Mouse (Mus musculus) left cerebral cortex, adult 11 months (tissue): ENCODE measurements around the gene Kdm3a.

Experiments used
- DNase-seq: peaks from one replicate; pipeline ENCODE4 v3.0.0; 2022; ENCODE audit warnings: low spot score

The Kdm3a gene

DNA sequence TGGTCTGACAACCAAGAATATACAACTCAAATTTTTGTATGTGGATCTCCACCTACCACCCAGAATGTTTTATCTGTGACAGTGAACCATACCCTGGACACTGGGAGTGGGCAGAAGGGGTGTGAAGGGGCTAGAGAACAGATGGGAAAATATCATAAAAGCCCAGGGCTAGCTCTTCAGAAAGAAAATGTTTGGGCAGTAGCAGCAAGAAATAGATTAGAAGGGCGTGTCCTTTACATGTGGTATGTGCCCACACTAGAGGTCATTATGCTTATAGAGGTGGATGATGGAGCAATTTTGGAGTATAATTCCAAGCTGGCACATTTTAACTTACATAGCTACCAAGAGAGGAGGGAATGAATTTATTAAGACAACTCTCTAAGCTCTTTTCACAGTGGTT lies 57.4 kb downstream of the Kdm3a start:
- DNase-seq: no peak

DNA sequence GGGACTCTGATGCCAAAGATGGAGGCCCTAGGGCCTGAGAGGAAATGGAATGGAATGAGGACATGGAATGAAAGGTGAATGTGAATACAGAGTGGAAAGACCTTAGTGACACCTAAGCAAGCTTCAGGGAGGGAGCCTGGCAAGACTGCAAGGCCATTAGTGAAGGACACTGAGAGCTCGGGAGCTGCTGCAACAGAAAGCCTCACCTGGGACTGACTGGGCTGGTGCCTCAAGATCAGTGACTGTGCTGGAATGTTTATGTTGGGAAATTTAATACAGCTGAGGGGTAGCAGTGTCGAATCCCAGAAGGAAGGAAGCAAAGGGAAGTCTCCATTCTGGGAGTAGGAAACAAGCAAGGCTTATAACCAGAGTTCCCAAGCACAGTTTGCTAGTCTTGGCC lies 63.8 kb downstream of the Kdm3a start:
- DNase-seq: no peak

DNA sequence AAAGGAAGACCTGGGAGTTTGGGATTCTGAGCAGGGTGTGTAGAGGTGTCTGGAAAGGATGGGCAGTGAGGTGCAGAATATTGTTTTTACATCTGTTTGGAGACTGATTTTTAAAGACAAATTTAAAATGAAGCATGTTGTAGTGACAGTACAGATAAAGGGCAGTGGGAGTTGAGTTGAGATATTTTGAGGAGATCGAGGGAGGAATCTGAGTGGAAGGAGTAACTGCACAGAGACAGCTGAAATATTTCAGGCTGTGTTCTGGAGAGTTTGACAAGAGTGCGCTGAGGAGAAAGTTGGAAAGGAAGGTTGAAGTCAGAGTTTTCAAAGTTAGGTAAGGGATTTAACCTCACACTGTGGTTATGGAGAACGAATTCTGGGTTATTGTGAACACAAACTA lies 64.2 kb downstream of the Kdm3a start:
- no peak for DNase-seq

DNA sequence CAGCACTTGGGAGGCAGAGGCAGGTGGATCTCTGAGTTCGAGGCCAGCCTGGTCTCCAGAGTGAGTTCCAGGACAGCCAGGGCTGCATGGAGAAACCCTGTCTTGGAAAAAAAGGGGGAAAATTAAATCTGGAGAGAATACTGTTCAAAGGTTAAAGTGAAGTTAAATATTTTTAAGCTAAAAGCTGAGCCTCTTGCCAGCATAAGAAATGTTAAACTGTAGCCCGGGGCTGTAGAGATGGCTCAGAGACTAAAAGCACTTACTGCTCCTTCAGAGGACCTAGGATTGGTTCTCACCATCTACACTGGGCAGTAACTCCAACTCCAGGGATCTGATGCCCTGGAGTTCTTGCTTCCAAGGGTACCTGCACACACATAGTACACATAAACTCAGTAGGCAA lies 76.0 kb downstream of the Kdm3a start:
- no peak for DNase-seq

DNA sequence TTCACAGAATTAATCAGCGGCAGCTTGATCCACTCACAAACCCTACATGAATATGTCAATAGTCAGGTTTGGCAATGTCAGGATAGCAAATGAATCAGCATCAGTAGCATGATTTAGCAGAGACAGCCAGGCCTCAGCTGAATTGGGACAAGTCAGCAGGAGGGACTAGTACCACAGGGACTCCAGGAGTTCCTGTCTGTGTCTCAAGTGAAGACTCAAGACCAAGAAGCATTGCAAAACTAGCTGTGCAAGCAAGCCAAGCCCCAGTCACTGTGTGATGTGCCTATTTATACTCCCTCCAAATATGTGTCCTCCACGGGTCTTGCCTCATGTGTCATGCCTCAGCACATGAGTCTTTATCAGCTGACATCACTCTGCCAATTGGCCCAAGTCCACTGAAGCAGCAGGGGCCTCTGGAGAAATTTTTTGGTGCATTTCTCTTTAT lies 77.3 kb downstream of the Kdm3a start:
- DNase-seq: no peak

DNA sequence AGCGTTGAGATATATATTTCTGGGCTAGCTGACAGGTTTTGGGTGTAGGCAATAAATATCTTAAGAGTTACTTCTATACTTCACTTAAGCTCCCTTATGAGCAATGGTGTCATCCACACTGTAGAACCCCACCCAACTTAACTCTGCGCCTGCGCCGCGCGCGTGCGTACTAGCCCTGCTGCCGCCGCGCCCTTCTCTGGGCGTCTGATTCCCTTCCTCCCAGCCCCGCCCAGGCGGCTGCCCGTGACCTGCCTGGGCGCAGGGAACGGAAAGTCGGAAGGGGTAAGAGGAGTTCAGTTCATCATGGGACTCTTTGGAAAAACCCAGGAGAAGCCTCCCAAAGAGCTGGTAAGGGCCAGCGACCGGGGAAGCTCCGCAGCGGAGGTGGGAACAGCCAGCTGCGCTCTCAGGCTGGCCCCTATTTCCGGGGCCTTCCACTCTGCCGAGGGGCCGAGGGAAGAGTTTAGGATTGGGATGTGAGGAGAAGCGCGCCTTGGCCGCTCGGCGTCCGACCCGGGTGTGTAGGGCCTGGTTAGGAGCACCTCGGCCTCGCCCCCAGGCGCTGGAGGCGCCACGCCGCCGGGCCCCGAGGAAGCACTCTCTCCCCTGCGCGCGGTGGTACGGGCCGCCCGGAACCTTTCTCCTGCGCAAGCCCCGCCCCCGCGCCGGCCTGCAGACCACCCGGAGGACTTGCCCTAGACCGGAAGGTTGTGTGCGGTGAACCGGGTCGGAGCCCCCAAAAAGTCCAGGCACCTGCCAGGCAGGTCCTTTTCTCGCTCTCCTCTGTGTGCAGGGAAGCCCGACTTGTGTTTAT lies 88.9 kb downstream of the Kdm3a start, which contains the start of gene Chmp3:
Gene Chmp3 (plus strand): TSS at position 112 of the 814 bp plus-strand sequence.
- DNase-seq: peak; percentile 93
